Mouse (Mus musculus) urinary bladder, postnatal 14 days (tissue): ENCODE measurements around the gene Plekhh2.

Experiments used
- DNase-seq: peaks from one replicate; pipeline ENCODE4 v3.0.0; 2021; ENCODE audit warnings: low spot score

The Plekhh2 gene

DNA sequence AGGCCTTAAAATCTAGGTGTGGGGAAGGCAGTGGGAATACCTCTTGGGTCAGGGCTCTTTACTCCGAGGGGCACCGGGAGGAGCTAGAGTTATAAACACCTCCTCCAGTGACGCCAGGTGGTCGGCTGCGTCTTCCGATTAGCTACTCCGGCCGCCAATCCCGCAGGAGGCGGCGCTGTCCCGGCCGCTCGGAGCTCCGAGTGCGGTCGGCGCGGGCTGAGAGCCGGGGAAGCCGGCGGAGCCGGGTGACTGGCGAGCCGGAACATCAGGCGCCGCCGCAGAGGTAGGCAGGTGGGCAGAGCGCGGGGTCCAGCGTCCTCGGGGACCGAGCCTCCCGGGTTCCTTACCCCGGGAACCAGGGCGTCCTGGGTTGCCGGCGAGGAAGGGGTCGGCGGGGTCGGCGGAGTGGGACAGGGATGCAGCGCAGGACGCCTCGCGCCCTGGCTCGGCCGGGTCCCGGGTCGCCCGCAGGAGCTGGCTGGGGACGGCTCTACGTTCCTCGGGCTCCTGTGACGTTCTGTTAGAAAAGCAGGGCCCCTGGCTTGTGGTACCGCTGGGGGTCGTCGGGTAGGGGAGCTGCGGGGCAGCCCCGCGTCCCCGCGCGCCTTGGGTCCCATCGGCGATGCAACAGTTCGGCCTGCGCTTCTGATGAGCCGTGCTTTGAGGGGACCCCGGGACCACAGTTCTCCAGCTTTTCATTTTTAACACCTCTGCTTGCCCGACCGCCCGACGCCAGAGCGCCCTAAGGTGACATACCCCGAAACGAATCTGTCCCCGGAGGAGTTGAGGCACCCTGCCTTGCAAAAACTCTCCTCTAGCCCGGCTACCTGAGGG is at the start of gene Plekhh2:
Gene Plekhh2 (plus strand): TSS at position 214 of the 834 bp plus-strand sequence.
- peak; percentile 85 for DNase-seq

DNA sequence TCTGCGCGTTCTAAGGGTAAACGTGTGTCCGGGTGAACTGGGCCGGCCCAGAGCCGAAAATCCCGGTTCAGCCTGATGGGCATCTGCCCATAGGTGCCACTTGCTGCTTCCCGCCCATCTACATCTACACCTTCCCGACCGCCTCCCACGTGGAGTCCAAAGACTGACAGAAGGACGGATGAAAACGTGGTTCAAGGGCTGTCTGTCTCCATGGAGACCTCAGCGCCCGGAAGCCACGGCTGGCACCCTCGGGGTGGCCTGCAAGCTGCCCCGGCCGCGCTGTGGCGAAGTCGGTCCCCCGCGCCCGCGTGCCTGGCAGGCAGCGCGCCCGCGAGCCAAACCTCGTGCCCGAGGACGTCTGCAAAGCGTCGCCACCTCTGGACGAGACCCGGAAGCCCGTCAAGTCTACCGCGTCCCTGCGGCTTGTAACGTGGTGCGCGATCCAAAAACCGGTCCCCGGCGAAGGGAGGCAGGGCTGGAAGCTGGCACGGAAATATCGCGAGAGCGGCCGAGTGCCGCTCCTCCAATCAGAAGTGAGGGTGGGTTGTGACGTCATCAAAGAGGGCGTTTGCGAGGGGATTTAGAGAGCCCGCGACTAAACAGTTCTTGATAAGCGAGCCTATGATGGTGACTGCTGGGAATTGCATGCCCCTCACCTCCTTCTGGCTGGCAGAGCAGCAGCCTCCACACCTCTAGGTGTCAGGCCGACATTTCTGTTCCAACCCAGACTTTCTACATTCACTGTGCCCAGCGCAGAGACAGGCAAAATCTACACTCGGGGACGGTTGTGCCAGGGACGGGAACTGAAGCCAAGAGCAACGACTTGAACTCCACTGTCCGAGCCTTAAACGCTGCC is 45.7 kb upstream of the Plekhh2 start, which contains the start of gene Thada:
Gene Thada (minus strand): TSS at position 453 of the 856 bp plus-strand sequence.
- peak; percentile 98 for DNase-seq

DNA sequence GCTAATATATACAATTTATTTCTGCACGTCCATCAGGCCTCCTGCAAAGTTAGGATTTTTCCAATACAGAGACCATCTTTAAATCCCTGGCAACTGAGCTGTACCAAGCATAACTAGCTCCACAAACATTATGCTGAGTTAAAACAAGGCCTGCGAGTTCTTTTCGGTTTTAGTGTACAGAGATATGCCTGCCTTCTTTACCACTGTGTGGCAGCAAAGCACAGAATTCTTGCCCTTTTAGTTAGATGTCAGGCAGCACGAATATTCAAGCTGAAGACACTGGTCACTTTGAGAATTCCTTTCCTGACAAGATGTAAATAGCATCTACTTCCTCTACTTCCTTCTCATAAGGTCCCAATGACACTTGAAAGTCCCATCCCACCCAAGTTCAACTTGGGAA is 37.4 kb upstream of the Plekhh2 start:
- no peak for DNase-seq

DNA sequence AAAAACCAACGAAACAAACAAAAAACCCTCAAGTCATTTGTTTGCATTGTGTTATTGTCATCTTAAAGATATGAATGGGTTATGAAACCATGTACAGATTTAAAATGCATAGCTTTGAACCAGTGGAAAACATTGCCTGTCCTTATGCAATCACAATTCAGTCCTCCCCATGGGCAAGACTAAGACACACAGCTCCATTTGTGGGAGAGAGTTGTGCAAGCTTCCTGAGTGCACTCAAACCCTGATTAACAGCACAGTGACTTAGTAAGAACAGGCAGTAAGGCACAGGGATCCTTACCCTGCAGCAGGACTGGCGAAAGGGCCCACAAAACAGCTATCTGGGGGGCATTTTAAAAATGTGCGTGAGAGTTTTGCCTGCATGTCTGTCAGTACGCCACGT is 34.5 kb upstream of the Plekhh2 start:
- DNase-seq, result no peak

DNA sequence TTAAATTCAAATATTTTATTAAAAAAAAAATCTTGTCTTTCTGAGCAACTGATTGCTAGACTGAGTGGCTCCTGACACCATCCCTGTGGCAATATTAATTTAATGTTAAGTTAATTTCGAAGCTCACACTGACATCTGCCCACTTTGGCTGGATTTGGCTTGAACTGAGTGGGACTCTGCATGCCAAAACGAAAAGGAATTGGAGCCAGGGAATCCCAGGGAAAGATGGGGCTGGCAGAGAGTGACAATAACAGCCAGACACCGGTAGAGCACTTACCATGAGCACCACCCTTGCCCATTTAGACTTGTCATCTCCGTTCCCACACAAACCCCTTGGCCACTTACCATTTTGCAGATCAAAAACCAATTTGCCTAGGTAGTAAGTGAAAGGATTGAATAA is 33.4 kb upstream of the Plekhh2 start:
- DNase-seq, result no peak

DNA sequence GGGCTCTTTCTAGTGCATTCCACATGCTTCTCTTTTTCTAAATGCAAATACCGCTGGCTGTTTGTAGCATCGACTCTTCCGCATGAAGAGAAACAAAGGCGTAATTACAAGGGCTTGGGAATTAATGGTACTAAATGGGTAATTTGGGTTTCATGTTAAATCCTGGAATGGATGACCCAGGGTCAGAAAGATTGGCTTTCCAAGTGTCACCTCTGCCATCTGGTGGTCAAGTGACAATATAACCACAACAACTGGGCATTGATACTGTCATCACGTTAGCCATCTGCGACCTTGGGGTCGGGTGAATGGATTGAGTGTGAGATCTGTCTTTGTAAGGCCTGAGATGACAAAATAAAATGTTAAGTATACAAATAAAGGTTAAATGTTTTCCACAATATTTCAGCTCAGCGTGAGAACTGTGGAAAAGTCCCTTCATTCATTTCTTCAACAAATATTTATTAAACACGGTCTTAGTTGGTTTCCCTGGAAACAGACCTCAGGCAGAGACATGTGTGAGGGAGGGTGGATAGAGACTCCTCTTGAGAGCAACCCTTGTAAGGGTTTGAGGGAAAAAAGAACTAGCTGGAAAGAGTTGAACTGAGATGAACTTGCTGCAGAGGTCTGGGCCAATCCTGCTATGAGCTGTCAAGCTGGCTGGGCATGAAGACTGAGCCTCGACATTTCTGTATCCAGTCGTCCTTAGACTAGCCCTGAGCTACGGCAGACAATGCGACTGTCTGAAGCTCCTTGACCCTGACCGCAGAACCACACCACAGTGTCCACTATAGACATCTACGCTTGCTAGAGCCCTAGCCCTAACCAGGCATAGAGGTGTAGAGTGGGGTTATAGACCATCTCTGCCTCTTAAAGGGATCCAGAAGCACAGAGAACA is 31.0 kb upstream of the Plekhh2 start:
- no peak for DNase-seq

DNA sequence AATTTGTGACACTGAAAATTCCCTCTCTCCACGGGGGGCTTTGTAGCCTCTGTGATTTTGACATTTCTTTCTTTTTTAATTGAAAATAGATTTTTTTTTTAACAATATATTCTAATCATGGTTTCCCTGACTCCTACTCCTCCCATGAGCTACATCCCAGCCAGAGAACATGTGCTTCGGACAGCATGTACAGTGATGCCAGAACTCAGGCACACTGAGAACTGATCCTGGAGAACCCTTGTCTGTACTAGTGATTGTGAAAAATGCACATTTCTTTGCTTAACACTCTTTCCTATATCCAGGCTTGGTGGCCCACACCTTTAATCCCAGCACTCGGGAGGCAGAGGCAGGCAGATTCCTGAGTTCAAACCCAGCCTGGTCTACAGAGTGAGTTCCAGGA is 28.9 kb upstream of the Plekhh2 start:
- DNase-seq, result no peak

DNA sequence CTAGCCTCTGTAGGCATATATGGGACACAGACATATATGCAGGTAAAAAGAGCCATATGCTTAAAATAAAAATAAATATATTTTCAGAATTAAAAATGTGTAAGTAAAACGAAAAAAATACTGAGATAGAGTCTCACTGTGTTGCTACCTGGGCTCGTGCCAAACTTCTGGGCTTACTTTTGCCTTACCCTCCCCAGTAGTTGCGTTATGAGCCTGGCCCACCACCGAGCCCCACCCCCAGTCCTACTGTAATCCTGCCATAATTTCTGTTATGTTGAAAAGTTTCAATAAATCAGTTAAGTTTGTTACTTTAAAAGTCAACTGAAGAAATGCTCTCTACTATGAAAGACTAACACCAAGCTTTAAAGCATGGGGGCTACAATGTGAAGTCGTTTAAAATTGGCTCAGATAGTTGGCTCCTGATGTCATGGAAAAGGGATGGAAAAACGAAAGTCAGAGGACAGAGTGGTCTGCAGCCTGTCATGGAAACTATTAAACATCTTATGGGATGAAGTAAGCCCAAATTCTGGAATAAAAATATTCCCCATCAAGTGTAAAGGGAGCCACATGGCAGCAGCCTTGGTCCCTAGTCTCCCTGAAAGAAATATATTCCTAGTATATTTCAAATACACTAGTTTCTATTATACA is 27.9 kb upstream of the Plekhh2 start:
- DNase-seq, result peak; percentile 22

DNA sequence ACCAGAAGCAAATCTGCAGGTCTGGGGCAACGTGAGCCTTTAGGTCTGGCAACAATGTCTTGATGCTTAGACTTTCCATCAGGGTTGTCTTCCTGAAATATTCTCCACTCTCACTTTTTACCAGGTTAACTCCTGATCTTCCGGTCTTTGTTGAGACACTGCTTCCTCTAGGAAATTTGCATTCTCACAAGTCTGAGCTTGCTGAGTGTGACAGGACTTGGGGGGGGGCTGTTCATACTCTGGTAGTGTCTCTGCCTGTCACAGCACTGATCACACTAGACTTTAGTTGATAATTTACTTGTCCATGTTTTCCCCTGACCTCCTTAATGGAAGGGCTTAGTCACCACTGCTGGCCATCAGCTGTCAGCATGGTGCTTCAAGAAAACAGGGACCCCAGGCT is 24.3 kb upstream of the Plekhh2 start:
- no peak for DNase-seq

DNA sequence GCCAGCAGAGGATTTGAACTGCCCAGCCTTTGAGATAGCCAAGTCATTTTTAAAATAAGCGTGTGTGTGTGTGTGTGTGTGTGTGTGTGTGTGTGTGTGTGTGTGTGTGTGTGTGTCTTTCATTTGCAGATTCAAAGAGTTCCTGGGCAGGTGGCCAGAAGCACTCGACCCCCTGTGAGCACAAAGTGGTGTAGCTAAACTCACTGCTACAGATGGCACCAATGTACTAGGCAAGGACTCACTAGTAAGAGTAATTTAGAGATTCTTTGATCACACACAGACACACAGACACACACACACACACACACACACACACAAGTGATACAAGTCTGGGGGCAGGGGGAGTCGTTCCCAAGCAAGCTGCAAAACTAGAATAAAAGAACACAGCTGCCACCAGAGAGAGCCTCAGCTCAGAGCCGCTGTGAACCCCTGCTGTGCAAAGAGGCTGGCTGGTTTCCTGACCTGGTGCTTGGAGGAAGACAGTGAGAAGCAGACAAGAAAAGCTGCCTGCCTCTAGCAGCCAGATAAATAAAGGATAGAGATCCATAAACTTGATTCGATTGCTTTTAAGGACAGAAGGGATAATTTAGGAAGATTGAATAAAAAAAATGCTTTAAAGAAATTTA is 19.3 kb upstream of the Plekhh2 start:
- no peak for DNase-seq

DNA sequence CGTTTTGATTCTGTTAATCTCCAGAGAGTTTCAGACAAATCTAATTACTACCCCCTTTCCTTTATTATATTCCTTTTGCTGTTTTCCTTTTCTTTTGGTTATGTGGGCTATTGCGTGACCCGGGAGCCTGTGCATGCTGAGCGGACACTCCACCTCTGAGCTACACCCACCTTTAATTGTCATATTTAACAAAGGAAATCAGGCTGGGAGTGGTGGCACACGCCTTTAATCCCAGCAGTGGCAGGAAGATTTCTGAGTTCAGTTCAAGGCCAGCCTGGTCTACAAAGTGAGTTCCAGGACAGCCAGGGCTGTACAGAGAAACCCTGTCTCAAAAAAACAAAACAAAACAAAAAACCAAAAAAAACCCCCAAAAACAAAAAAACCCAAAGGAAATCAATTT is 14.7 kb upstream of the Plekhh2 start:
- DNase-seq, result no peak

DNA sequence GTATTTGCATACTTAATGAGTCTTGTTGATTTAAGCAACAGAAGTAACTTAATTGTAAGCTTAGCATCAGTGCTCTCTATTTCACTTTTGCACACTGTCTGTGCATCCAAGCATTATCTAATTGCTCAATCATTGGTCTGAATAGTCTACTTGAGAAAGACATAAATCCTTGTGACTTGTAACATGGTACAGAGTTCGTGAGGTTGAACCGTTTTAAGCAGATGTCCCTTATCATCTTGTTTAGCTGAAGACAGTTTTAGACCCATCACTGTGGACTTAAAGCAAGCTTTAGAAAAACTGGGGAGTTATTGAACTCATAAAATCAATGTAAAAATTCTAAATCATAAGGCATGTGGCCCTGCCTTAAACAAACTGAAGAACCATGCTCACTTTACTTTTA is 14.1 kb upstream of the Plekhh2 start:
- no peak for DNase-seq

DNA sequence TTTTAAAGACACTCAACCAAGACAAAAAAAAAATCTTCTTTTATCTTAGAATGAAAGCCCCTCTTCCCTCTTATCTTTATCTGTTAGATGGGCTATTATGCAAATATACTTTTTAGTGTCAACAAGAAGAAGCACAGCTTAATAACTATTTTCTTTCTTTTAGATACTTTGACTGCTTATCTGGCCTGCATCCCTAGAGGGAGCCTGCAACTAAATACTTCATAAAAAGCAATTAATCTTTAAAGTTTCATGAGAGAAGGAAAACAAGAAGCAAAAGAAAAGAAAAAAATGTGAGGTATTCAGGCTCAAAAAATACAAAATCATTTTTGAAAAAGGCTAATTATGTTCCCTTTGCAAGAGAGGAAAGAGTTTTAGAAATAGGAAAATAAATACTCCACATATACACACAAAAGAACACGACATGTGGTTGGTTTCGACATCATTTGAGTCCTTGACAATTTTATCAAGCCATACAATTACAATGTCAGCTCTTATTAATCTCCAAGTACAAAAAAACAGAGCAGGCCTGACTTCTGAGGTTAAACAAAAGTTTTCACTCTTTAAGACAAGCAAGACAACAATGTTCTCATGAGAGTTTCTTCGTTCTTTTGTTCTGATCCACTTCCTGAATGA is 13.6 kb upstream of the Plekhh2 start:
- DNase-seq, result no peak

DNA sequence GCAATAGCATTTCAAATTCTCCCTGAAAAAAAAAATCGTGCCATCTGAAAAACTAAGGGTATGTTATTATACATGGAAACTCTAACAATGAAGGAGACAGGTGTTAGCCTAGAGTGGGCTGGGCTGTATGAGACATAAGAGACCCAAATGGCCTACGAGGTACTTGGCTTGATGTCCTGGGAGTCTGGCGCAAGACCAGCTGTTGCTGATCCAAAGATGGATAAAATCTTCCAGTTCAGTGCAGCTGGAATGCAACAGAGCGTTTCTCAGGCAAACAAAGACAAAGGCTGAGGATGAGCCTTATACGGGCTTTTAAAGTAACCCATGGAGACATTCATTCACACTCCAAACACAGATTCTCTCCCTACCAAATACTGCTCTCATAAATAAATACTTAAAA is 13.1 kb upstream of the Plekhh2 start:
- peak; percentile 57 for DNase-seq

DNA sequence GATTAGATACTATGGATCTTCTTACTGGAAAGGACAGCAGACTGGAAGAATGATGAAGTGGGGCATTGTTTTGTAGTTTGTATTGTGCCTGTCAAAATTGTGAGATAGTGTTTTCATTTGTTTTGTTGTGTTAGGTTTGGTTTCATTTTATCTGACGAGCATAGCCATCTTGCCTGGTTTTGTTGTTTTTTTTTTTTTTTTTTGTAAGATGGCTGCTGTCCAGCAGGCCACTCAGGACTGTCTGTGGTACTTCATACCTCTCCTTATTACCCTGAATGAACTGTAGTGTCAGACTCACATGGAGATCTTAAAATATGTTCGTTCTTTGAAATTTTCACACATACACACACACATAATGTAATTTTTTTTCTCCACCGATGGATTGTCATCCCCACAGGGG is 9.4 kb upstream of the Plekhh2 start:
- no peak for DNase-seq

DNA sequence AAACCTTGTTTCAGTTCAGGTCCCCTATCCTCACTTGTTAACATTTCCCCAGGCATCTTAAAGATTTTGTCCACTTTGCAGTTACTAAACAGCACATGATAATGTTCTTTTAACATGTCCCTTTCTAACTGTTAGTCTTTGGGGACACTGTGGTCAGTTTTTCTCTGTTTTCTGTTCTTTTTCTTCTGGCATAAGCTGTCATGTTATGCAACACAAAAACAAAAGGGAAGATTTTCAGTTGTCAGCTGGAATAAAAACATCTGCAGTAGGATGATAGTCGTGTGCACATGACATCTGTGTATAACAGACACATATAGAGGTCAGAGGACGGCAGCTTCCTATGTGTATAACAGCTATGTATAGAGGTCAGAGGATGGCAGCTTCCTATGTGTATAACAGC is 5.8 kb upstream of the Plekhh2 start:
- DNase-seq, result no peak

DNA sequence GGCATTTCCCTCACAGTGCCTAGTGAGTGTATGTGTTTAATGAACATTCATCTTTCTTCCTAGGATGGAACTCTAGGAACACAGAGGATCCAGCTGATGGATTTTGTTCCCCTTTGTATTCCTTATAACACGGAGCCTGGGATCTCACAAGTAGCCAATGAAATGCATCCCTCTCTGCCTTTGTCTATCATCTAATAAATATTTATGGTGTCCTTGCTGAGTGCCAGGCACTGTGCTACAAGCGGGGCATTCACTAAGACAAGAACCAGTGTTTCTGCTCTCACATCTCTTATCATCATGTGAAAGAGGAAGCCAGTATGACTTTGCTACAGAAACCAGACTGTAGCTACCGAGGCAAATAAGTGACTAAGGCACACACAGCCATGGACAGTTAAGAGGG is 3.0 kb upstream of the Plekhh2 start:
- DNase-seq, result no peak

DNA sequence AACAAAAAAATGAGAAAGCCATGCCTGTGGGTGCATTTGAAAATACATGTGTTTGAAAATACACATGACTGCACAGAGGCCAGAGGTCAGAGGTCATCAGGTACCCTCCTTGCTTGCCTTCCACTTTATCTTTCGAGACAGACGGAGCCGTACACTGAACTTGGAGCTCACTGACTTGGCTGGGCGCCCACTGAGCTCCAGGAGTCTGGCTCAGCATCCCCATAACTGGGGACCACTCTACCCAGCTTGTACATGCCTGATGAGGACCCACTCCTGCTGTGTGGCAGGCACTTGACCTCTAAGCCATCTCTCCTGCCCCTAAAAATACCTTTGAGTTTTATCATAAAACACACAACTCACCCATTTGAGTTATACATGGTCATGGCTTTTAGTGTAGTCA is 2.5 kb upstream of the Plekhh2 start:
- DNase-seq, result no peak

DNA sequence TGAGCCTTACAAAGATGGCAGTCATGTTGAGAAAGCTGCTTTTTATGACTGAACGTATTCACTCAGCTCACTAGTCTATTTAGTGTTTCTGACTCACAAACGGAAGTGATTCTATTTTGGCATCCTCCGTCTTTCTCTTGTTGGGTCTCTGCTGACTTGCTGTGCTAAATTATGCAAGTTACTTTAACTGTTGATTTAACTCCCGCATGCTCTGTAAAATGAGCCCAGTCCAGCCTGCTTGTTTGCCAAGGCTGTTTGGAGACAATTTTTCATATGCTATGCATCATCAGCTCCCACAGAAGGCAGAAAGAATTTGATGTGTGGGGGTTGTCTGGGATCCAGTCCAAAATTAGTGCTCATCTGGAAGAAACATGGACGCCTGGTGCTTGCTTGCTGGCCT is 1.3 kb upstream of the Plekhh2 start:
- peak; percentile 55 for DNase-seq

DNA sequence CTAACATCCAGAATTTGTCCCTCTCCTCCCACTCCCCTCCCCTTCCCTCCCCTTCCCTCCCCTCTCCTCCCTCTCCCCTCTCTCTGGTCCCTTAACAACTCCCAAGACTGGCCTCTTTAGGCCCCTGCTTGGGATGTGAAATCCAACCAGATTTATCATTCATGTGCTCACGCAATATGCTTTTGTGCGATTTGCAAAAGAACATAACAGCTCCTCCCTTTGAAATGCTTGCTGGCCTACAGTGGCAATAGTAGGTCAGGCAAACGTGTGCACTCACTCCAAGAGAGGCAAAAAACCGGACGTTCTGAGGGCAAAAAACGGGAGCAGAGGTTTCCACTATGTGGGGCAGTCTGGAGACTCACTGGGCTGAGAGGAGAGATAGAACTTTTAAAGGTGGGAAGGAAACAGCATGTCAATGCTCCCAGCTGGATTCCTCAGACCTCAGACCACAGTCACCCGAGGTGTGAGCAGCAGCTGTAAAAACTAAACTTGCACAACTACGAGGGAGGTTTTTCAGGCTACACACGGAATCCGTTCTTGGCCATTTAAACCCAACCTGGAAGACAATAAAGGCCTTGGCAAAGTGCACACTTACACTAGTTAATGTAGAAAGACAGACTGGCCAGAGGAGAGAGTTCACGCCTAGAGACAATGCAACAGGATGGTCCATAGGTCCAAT is 595 bp upstream of the Plekhh2 start:
- no peak for DNase-seq
